Mouse (Mus musculus) ovary, postnatal 14 days (tissue): ENCODE measurements around the gene Gm49673.
"Not testable (repeated sequence)": the region's sequence is repeated elsewhere in the genome, so short reads cannot be mapped to it uniquely, and the experiment has no call there.

Experiments used
- DNase-seq: peaks from one replicate; pipeline ENCODE4 v3.0.0; 2022; ENCODE audit warnings: low spot score

The Gm49673 gene

DNA sequence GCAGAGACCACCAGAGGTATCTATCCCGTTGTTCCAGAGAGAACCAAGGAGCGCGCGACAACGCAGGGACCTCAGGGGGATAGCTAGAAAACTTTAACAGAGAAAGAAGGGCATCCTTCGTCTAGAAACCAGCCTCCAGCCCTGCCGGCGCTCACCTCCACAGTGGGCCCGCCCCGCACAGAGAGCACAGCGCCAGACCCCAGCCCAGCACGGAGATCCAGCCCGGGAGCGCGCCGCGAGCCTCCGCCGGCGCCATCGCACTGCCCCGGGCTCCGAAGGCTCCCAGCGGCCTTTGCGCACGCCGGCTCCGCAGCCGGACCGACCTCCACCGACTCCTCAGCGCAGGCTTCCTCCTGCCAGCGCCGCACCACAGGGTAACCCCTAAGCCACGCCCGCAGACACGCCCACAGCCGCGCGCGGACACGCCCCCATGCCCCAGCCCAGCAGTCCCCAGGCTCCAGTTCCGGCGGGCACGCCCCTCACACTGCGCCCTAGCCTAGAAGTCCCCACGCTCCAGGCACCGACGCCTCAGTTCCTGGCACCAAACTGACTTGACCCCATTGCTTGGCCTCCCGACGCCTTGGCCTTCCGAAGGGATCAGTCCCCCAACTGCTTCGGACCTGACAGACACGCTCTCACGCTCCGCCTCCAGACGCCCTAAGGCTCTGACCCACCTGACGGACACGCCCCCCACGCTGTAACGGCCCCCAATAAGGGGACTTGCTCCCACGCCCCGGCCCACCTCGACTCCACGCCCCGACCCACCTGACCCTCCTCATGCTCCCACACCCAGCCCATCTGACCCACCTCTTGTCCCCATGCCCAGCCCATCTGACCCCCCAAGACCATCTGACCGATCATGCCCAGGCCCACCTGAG lies at the start of gene Gm49673, which contains the start of gene Rnaset2a:
TSS of gene Gm49673 (minus strand) at position 350 of the 878 bp plus-strand sequence.
TSS of gene Rnaset2a (minus strand) at position 659 of the 878 bp plus-strand sequence.
- DNase-seq, result not testable (repeated sequence)

- no peak for DNase-seq
These were observed 48.2 kb upstream of the Gm49673 start for GRCm38 (mm10) chr17:8195685-8196376.

GRCm38 (mm10) chr17:8193678-8194077 lies 46.1 kb upstream of the Gm49673 start:
- no peak for DNase-seq

GRCm38 (mm10) chr17:8184217-8184616 lies 36.6 kb upstream of the Gm49673 start:
- DNase-seq, result no peak

GRCm38 (mm10) chr17:8183815-8184214 lies 36.2 kb upstream of the Gm49673 start:
- no peak for DNase-seq

DNA sequence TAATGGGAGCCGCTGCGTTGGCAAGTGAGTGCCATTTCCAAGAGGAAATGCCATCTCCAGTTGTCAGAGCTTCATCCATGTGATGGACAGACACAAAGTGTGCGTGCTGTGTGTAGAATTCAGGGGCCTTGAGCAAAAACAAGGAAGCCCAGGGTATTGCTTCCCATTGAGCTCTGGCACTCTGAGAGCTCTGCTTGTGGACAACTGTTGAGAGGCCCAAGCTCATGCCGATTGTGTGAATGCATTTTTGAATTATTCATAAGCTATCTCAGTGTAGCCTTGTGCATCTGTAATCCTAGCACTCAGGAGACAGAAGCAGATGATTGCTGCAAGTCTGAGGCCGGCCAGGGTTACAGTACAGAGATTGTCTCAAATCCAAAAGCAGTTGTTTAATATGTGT lies 29.5 kb upstream of the Gm49673 start:
- DNase-seq, result no peak

DNA sequence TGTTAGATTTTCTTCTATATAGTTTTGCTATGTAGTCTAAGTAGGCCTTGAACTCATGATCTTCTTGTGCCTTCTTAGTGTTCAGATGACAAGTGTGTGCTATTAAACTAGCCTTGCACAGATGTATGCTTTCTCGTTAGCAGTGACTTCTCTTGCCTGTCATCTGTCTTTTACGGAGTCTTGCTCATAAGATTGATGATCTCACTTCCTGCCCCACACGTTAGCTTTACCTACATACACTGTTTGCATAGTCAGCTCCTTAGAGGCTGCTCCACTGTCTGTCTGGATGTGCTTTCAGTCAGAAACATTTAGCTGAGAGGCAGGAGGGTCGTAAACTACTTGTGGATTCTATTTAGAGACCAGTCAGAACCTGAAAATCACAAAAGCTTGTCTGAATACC lies 23.5 kb upstream of the Gm49673 start:
- DNase-seq, result no peak

- no peak for DNase-seq
These were observed 22.7 kb upstream of the Gm49673 start for GRCm38 (mm10) chr17:8170331-8170730.

DNA sequence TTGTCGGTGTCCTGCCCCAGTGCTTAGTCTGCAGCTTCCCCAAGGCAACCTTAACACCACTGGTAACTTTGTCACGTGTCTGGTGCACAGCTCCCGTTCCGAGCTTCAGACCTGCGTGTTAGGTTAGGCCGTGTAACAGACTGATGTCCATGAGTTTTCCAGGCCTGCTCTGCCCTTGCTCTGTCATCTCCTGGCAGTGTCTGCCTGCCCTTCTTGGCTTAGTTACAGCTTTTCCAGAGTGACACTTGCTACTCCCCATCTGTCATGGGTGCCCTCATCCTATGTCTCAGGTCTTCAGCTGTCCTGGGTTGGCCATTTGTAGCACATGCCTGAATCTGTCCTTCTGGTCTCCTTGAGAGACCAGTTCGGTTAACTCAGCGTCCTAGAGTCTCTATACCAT lies 19.8 kb upstream of the Gm49673 start:
- not testable (repeated sequence) for DNase-seq

DNA sequence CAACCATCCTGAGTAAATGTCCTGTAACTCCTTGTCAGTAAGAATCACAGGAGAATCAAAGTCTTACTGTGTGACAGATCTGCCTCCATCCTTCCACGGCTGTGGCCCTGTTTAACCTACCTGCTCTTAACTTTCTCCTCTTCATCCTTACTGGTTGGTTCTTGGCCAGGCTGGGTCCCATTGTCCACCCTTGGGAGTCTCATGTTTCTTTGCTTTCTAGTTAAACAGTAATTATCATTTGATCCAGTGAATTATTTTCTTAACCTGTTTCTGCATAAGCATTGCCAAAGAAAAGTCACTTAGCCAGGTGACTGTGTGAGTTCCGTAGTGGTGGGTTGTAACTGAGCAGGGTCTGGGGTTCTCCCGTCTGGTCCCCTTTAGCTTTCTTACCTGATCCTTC lies 18.9 kb upstream of the Gm49673 start:
- not testable (repeated sequence) for DNase-seq

- not testable (repeated sequence) for DNase-seq
These were observed 18.4 kb upstream of the Gm49673 start for GRCm38 (mm10) chr17:8165977-8166376.

GRCm38 (mm10) chr17:8165608-8165945 lies 18.0 kb upstream of the Gm49673 start:
- not testable (repeated sequence) for DNase-seq

- DNase-seq, result peak; percentile 31
These were observed 17.4 kb upstream of the Gm49673 start, which contains the start of gene Fgfr1op for GRCm38 (mm10) chr17:8164701-8165607. Gene Fgfr1op, plus strand, starts transcription at chr17:8165501.

DNA sequence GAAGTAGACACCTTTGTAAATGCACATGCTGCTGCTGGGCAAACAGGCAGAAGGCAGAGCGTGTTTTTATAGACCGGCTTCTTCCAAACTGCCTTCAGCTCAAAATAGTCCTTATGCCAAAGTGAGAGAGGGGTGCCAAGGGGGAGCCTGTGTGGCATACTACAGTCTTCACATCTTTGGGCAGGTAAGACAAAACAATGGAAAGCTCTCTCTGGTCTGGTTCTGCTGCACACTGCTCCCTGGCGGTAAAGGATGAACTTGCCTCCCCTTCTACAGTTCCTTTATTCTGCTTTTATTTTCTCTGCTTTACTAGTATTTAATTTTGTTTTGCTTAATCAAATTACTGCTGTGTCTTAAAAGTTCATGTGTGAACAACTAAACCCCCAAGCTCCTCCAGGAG lies 13.4 kb upstream of the Gm49673 start:
- not testable (repeated sequence) for DNase-seq

GRCm38 (mm10) chr17:8158627-8159026 lies 11.0 kb upstream of the Gm49673 start:
- DNase-seq, result not testable (repeated sequence)

GRCm38 (mm10) chr17:8155982-8156381 lies 8.4 kb upstream of the Gm49673 start:
- not testable (repeated sequence) for DNase-seq

GRCm38 (mm10) chr17:8155010-8155409 lies 7.4 kb upstream of the Gm49673 start:
- not testable (repeated sequence) for DNase-seq

- not testable (repeated sequence) for DNase-seq
These were observed 657 bp downstream of the Gm49673 start for GRCm38 (mm10) chr17:8146931-8147330.

DNA sequence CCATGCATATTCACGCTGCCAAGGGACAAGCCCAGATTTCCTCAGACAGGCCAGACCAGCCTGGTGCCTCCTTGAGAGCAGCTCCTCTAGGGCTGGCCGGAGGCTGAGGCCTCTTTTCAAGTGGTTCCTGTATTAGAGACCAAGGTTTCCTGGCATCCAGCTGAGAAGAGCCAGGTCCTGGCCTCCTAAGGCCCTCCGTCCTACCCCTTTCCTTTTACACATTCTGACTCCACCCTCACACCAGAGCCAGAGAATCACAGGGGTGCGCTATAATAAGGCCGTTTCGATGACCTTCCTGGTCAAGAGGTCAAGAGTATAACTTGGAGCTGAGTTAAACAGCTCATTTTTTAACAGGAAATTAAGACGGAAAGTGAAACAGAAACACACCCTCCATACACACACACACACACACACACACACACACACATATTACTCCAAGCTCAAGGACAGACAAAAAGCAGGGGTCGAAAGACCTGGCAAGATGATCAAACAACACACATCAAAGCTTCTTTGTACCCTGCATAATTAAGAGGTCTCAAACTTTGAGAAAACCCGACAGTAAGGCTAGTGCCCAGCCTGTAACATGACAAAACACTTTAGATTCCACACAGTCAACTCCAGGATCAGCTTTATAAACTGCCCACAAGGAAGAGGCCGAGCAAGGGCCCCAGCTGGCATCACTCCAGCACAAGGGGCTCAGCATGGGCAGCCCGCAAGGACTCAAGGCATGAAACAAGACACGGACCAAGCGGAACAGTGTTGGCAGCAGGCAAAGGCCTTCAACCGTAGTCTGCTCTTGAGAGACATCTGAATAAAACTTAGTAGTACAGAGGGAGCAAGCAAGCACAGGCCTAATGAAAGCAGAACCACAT lies 3.5 kb downstream of the Gm49673 start:
- not testable (repeated sequence) for DNase-seq

GRCm38 (mm10) chr17:8140210-8140609 lies 7.4 kb downstream of the Gm49673 start:
- not testable (repeated sequence) for DNase-seq

GRCm38 (mm10) chr17:8138116-8138515 lies 9.5 kb downstream of the Gm49673 start:
- not testable (repeated sequence) for DNase-seq
